11 mouse cellular contexts compared by ENCODE assay signal in genomic region chr19:32470570-32471263, GRCm38 (mm10). TPM values are rescaled to one million over a fixed set of nuclear protein-coding genes. Genes with fewer than 3 reads are reported as not detected.
DNase-seq lines count a peak whose midpoint lies in the region; ATAC-seq and TF ChIP-seq lines count a peak whose summit lies in the region.
"Had no signal": no experiment of that assay in that cellular context is flagged by ENCODE, and none has a peak within 500 bp of the region (broad histone marks: within the 10 kb centered on the region; RNA-seq: fewer than 3 reads in every experiment).

No protein-coding gene starts in this region.

- WGBS in forebrain, embryonic 15.5 days: 90% methylated on average over 13 of the region's 13 CpGs
- 91% methylated on average over 13 of the region's 13 CpGs for WGBS in forebrain, embryonic 11.5 days
- WGBS in limb, embryonic 13.5 days: 87% methylated on average over 13 of the region's 13 CpGs
- 88% methylated on average over 13 of the region's 13 CpGs for WGBS in limb, embryonic 10.5 days
- 77% methylated on average over 13 of the region's 13 CpGs for WGBS in liver, embryonic 13.5 days (ENCODE audit: insufficient replicate concordance)
- WGBS in midbrain, postnatal 0 days: 89% methylated on average over 13 of the region's 13 CpGs

- no peak overlapping the region for H3K9ac ChIP-seq in forebrain, embryonic 15.5 days (replicated peaks)
- H3K9ac ChIP-seq in forebrain, embryonic 11.5 days (ENCODE audit: low read length): no peak overlapping the region
- H3K9ac ChIP-seq in limb, embryonic 13.5 days: no peak overlapping the region
- H3K9ac ChIP-seq in liver, embryonic 13.5 days: no peak overlapping the region
- no peak overlapping the region for H3K9ac ChIP-seq in midbrain, postnatal 0 days (replicated peaks; ENCODE audit: low read length, poor library complexity, severe bottlenecking)

- ATAC-seq in forebrain, embryonic 15.5 days (replicated peaks): 0 out of 2 replicates have a peak, but pooled peaks have one; percentile 35
- ATAC-seq in forebrain, embryonic 11.5 days (replicated peaks; ENCODE audit: low FRiP score): no peak
- no peak for ATAC-seq in limb, embryonic 13.5 days (ENCODE audit: low FRiP score, low read depth)
- ATAC-seq in liver, embryonic 13.5 days (ENCODE audit: low read depth): peak; percentile 24
- ATAC-seq in midbrain, postnatal 0 days (ENCODE audit: low FRiP score): peak; percentile 49; the same call in 1 of the 2 replicates

- no peaks in the 10 kb centered on the region for H3K4me1 ChIP-seq in forebrain, embryonic 15.5 days
- no peaks in the 10 kb centered on the region for H3K4me1 ChIP-seq in forebrain, embryonic 11.5 days (replicated peaks; ENCODE audit: control insufficient read depth, insufficient read depth, low read length)
- no peaks in the 10 kb centered on the region for H3K4me1 ChIP-seq in limb, embryonic 13.5 days
- H3K4me1 ChIP-seq in limb, embryonic 10.5 days: no peaks in the 10 kb centered on the region
- H3K4me1 ChIP-seq in liver, embryonic 13.5 days (replicated peaks): peaks cover 35% of the 10 kb centered on the region
- no peaks in the 10 kb centered on the region for H3K4me1 ChIP-seq in midbrain, postnatal 0 days (ENCODE audit: insufficient read depth, low read length)

- no peaks in the 10 kb centered on the region for H3K27me3 ChIP-seq in forebrain, embryonic 15.5 days
- no peaks in the 10 kb centered on the region for H3K27me3 ChIP-seq in forebrain, embryonic 11.5 days (ENCODE audit: control insufficient read depth, insufficient read depth, low read length)
- no peaks in the 10 kb centered on the region for H3K27me3 ChIP-seq in limb, embryonic 13.5 days
- no peaks in the 10 kb centered on the region for H3K27me3 ChIP-seq in limb, embryonic 10.5 days (ENCODE audit: low read depth, poor library complexity, severe bottlenecking)
- no peaks in the 10 kb centered on the region for H3K27me3 ChIP-seq in liver, embryonic 13.5 days
- no peaks in the 10 kb centered on the region for H3K27me3 ChIP-seq in midbrain, postnatal 0 days (ENCODE audit: insufficient read depth, low read length)

- TF ChIP-seq CTCF in midbrain, postnatal 0 days (IDR thresholded peaks at IDR 0.05): no peak

- H3K9me3 ChIP-seq in forebrain, embryonic 15.5 days: no peaks in the 10 kb centered on the region
- no peaks in the 10 kb centered on the region for H3K9me3 ChIP-seq in forebrain, embryonic 11.5 days (ENCODE audit: control insufficient read depth, low read length)
- H3K9me3 ChIP-seq in limb, embryonic 13.5 days: no peaks in the 10 kb centered on the region
- no peaks in the 10 kb centered on the region for H3K9me3 ChIP-seq in limb, embryonic 10.5 days (replicated peaks)
- no peaks in the 10 kb centered on the region for H3K9me3 ChIP-seq in liver, embryonic 13.5 days (replicated peaks)
- H3K9me3 ChIP-seq in midbrain, postnatal 0 days (ENCODE audit: low read length): no peaks in the 10 kb centered on the region

- H3K36me3 ChIP-seq in forebrain, embryonic 15.5 days: no peaks in the 10 kb centered on the region
- H3K36me3 ChIP-seq in forebrain, embryonic 11.5 days (ENCODE audit: control insufficient read depth, insufficient read depth, low read length): no peaks in the 10 kb centered on the region
- no peaks in the 10 kb centered on the region for H3K36me3 ChIP-seq in limb, embryonic 13.5 days
- no peaks in the 10 kb centered on the region for H3K36me3 ChIP-seq in limb, embryonic 10.5 days
- H3K36me3 ChIP-seq in liver, embryonic 13.5 days: 0 out of 2 replicates have a peak, but pooled peaks cover 4% of the 10 kb centered on the region
- H3K36me3 ChIP-seq in midbrain, postnatal 0 days (ENCODE audit: insufficient read depth, low read length): no peaks in the 10 kb centered on the region

- H3K27ac ChIP-seq in forebrain, embryonic 15.5 days (replicated peaks): no peak overlapping the region
- no peak overlapping the region for H3K27ac ChIP-seq in forebrain, embryonic 11.5 days (ENCODE audit: low read depth, low read length)
- H3K27ac ChIP-seq in limb, embryonic 13.5 days: no peak overlapping the region
- H3K27ac ChIP-seq in limb, embryonic 10.5 days: no peak overlapping the region
- no peak overlapping the region for H3K27ac ChIP-seq in liver, embryonic 13.5 days
- no peak overlapping the region for H3K27ac ChIP-seq in midbrain, postnatal 0 days (ENCODE audit: low read depth, low read length)

- H3K4me3 ChIP-seq in forebrain, embryonic 15.5 days: no peak overlapping the region
- H3K4me3 ChIP-seq in forebrain, embryonic 11.5 days (ENCODE audit: low read depth, low read length): no peak overlapping the region
- no peak overlapping the region for H3K4me3 ChIP-seq in limb, embryonic 13.5 days
- no peak overlapping the region for H3K4me3 ChIP-seq in limb, embryonic 10.5 days
- H3K4me3 ChIP-seq in liver, embryonic 13.5 days (replicated peaks): 0 out of 2 replicates have a peak overlapping the region, but pooled peaks have one; percentile 2
- no peak overlapping the region for H3K4me3 ChIP-seq in midbrain, postnatal 0 days (ENCODE audit: low read depth, low read length)

- DNase-seq in forebrain, embryonic 11.5 days (ENCODE audit: low spot score): no peak
- DNase-seq in limb, embryonic 10.5 days (ENCODE audit: low spot score): no peak
- DNase-seq in liver, embryonic 13.5 days: no peak
- no peak for DNase-seq in midbrain, postnatal 0 days (ENCODE audit: low spot score)
- no peak for DNase-seq in spleen, postnatal 4 days (ENCODE audit: low spot score in 2 of 2)
- no peak for DNase-seq in retina, embryonic 14.5 days (ENCODE audit: low spot score)
- DNase-seq: gastrocnemius, postnatal 25 days; layer of hippocampus, postnatal 36 days had no signal

- H3K4me2 ChIP-seq in forebrain, embryonic 15.5 days (replicated peaks): no peak overlapping the region
- H3K4me2 ChIP-seq in forebrain, embryonic 11.5 days (ENCODE audit: low read depth, low read length, severe bottlenecking): no peak overlapping the region
- peak overlapping the region; percentile 31; the same call in 1 of the 2 replicates for H3K4me2 ChIP-seq in limb, embryonic 13.5 days (replicated peaks)
- peak overlapping the region; percentile 32; the same call in 1 of the 2 replicates for H3K4me2 ChIP-seq in liver, embryonic 13.5 days
- no peak overlapping the region for H3K4me2 ChIP-seq in midbrain, postnatal 0 days (ENCODE audit: low read depth, low read length, poor library complexity, severe bottlenecking)
- H3K4me2 ChIP-seq: heart, embryonic 11.5 days had no signal

RNA-seq across cellular contexts. Expression of gene Rpl9-ps6, which starts 4.3 kb away (rescaled TPM):
- polyA plus RNA-seq in forebrain, embryonic 15.5 days (2015; fragmentation: Nextera tagmentation; extraction: Ambion mirVana): 63.1 and 70.5 TPM in 2 replicates
- 72.3 and 82.9 TPM in 2 replicates for polyA plus RNA-seq in forebrain, embryonic 11.5 days (2014; fragmentation: Nextera tagmentation; extraction: Ambion mirVana)
- polyA plus RNA-seq in limb, embryonic 13.5 days (2015; fragmentation: Nextera tagmentation; extraction: Ambion mirVana): 122 and 136 TPM in 2 replicates
- 59.1 and 67.7 TPM in 2 replicates for polyA plus RNA-seq in limb, embryonic 10.5 days (2016; fragmentation: Nextera tagmentation; extraction: Ambion mirVana)
- polyA plus RNA-seq in liver, embryonic 13.5 days (2015; fragmentation: Nextera tagmentation; extraction: Ambion mirVana): 99.8 and 126 TPM in 2 replicates
- 39.8 and 71.7 TPM in 2 replicates for total RNA-seq in midbrain, postnatal 0 days (2014; rRNA removed)
- 48.9 and 51.6 TPM in 2 replicates for polyA plus RNA-seq in midbrain, postnatal 0 days (2015; fragmentation: Nextera tagmentation; extraction: Ambion mirVana)

RNA-seq across cellular contexts. Expression of gene Minpp1, which starts 14.9 kb away (rescaled TPM):
- 48.6 and 50.0 TPM in 2 replicates for polyA plus RNA-seq in forebrain, embryonic 15.5 days (2015; fragmentation: Nextera tagmentation; extraction: Ambion mirVana)
- 66.0 and 67.1 TPM in 2 replicates for polyA plus RNA-seq in forebrain, embryonic 11.5 days (2014; fragmentation: Nextera tagmentation; extraction: Ambion mirVana)
- polyA plus RNA-seq in limb, embryonic 13.5 days (2015; fragmentation: Nextera tagmentation; extraction: Ambion mirVana): 81.3 and 82.2 TPM in 2 replicates
- 76.4 and 78.8 TPM in 2 replicates for polyA plus RNA-seq in limb, embryonic 10.5 days (2016; fragmentation: Nextera tagmentation; extraction: Ambion mirVana)
- polyA plus RNA-seq in liver, embryonic 13.5 days (2015; fragmentation: Nextera tagmentation; extraction: Ambion mirVana): 99.9 and 110 TPM in 2 replicates
- 92.6 and 122 TPM in 2 replicates for total RNA-seq in midbrain, postnatal 0 days (2014; rRNA removed)
- 63.1 and 70.2 TPM in 2 replicates for polyA plus RNA-seq in midbrain, postnatal 0 days (2015; fragmentation: Nextera tagmentation; extraction: Ambion mirVana)

Comparison
In these comparisons a context has a peak if more than half of its experiments do, and no peak if none do; other contexts are left out.
1. ATAC-seq: peak in forebrain, embryonic 15.5 days (single experiment), liver, embryonic 13.5 days (single experiment) and midbrain, postnatal 0 days (single experiment); none in forebrain, embryonic 11.5 days (single experiment) and limb, embryonic 13.5 days (single experiment).
2. H3K4me2 ChIP-seq: peak in limb, embryonic 13.5 days (single experiment) and liver, embryonic 13.5 days (single experiment); none in forebrain, embryonic 15.5 days (single experiment), forebrain, embryonic 11.5 days (single experiment) and midbrain, postnatal 0 days (single experiment).